Mouse (Mus musculus): ENCODE results near the gene Ksr1. TPM values are rescaled to one million over a fixed set of nuclear protein-coding genes. Genes with fewer than 3 reads are reported as not detected.
A peak's percentile ranks its signal among the peaks of the same experiment; 100 is the strongest.

The Ksr1 gene
- polyA plus RNA-seq, 1 experiment from 2014 or later: 3.3 TPM

DNA sequence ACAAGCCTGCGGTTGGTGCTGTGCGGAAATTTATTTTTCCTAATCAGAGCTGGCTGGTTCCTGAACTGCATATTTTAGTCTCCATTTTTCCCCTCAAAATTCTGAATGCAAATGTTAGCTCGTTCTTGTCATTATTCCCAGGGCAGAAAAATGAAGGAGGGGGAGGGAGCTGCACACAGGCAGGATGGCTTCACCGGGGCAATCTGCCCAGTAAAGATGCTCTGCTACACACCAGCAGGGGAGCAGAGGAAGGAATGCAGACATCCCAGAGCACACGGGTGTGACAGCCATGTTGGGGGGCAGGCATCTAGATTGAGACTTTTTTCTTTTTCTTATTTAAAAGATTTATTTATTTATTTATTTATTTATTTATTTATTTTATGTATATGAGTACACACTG lies 9.0 kb downstream of the Ksr1 start:
- Histone ChIP-seq H3K36me3 (no peaks in the 10 kb centered on the region), H3K4me2 (no peak overlapping the region), H3K4me3 (no peak overlapping the region), H3K4me1 (replicated peaks) (peaks cover 71% of the 10 kb centered on the region), H3K27ac (ENCODE audit: poor library complexity, severe bottlenecking) (no peak overlapping the region), H3K9me3 (replicated peaks) (no peaks in the 10 kb centered on the region), H3K9ac (no peak overlapping the region), H3K27me3 (replicated peaks) (no peaks in the 10 kb centered on the region)
- ATAC-seq (ENCODE audit: insufficient number of reproducible peaks, low FRiP score): no peak
- 84% methylated on average over 5 of the region's 5 CpGs for WGBS

DNA sequence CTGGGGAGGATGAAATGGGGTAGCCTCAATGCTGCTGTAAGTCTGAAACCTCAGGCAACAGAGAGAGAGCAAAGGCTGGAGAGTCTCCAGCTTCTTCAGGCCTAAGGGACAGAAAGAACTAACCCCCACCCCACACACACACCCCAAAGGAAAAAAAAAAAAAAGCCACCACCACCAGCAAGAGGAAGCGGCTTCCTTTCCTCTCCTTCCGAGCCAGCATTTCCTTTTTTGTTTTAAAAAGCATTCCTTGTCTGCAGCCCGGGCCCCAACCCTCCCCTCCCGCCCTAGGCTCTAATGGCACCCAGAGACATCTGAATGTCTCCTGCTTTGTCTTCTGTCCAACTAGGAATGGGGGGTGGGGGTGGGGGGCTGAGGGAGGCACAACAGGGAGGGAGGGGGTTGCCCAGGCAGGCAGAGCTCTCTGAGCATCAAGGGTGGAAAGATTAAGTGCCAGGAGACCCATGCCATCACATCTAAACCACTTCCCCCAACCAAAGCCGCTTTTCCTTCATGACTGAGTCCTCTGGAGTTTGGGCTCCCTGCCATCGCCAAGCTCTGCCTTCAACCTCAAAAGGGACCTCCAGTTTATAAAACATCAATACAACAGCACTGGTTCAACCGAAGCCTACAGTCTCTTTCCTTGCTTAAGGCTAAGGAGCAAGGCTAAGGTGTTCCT lies 10.4 kb downstream of the Ksr1 start:
- Histone ChIP-seq H3K4me3 (no peak overlapping the region), H3K4me1 (replicated peaks) (peaks cover 70% of the 10 kb centered on the region), H3K27ac (ENCODE audit: poor library complexity, severe bottlenecking) (peak overlapping the region; percentile 61), H3K27me3 (replicated peaks) (no peaks in the 10 kb centered on the region), H3K9ac (peak overlapping the region; percentile 39; the same call in 1 of the 2 replicates), H3K9me3 (replicated peaks) (no peaks in the 10 kb centered on the region), H3K4me2 (peak overlapping the region; percentile 7; the same call in 1 of the 2 replicates), H3K36me3 (no peaks in the 10 kb centered on the region)
- WGBS: 52% methylated on average over 7 of the region's 7 CpGs
- ATAC-seq (ENCODE audit: insufficient number of reproducible peaks, low FRiP score): no peak

DNA sequence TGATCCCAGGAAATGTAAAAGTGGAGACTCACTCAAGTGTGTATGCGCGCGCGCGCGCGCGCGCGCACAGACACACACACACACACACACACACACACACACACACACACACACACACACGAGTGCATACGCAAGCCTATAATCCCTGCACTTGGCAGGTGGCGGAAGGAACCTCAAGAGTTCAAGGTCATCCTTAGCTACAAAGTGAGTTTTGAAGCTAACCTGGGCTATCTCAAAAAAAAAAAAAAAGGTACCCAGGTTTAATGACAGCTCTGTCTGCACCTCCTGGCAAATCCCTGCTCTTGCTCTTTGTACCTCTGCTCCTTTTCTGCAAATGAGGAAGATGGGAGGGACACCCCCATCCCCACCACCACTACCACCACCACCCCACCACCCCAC lies 11.1 kb downstream of the Ksr1 start:
- Histone ChIP-seq H3K36me3 (no peaks in the 10 kb centered on the region), H3K9ac (no peak overlapping the region), H3K4me3 (no peak overlapping the region), H3K4me1 (replicated peaks) (peaks cover 69% of the 10 kb centered on the region), H3K27me3 (replicated peaks) (no peaks in the 10 kb centered on the region), H3K27ac (ENCODE audit: poor library complexity, severe bottlenecking) (no peak overlapping the region), H3K9me3 (replicated peaks) (no peaks in the 10 kb centered on the region), H3K4me2 (no peak overlapping the region)
- WGBS: 97% methylated on average over 13 of the region's 13 CpGs
- ATAC-seq (ENCODE audit: insufficient number of reproducible peaks, low FRiP score): no peak

DNA sequence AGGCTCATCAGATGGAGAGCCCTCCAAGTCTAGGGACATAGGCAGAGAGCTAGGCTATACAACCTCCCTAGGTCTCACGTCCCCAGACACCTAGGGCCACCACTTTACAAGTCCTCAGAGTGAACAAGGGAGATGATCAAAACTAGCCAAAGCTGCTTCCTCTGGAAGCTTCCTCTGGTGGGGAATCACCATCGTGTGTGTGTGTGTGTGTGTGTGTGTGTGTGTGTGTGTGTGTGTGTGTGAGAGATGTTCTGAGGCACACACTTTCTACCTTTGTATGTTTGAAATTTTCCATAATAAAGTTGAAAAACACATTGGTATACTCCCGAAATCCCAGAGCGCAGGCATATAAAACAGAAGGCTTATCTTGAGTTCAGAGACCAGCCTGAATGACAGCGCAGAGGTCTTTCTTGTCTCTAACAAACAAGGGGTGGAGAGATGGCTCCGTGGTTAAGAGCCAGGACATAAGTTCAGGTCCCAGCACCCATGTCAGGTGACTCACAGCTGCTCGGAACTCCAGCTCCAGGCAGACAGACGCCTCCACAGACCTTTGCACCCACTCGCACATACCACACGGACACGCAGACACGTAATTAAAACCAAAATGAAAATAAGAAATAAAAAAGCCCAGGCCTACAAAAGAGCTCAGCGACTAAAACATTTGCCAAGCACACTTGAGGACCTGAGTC lies 11.6 kb downstream of the Ksr1 start:
- H3K36me3 ChIP-seq: no peaks in the 10 kb centered on the region
- 0 out of 2 replicates have a peak overlapping the region, but pooled peaks have one; percentile 16 for H3K9ac ChIP-seq
- no peak for ATAC-seq (ENCODE audit: insufficient number of reproducible peaks, low FRiP score)
- H3K9me3 ChIP-seq (replicated peaks): no peaks in the 10 kb centered on the region
- H3K27ac ChIP-seq (ENCODE audit: poor library complexity, severe bottlenecking): no peak overlapping the region
- H3K4me3 ChIP-seq: no peak overlapping the region
- peaks cover 74% of the 10 kb centered on the region for H3K4me1 ChIP-seq (replicated peaks)
- no peaks in the 10 kb centered on the region for H3K27me3 ChIP-seq (replicated peaks)
- H3K4me2 ChIP-seq: no peak overlapping the region
- 68% methylated on average over 13 of the region's 13 CpGs for WGBS

DNA sequence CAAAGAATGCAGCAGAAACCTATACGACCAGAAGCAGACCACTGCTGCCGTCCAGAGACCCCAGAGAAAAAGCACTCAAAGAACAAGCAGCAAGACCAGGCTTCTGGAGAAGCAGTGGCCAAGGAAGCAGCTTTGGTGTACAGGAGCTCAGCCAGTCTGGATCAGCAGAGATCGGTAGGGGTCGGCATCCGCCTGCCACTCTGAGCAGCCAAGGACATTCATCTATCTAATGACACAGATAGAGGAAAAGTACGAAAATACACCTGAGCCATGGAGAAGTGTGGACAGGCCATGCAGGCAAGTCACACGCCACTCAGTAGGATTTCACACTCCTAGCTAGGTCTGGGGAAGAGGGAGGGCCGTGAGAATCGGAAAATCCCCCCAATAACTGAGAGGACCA lies 12.2 kb downstream of the Ksr1 start:
- Histone ChIP-seq H3K4me1 (replicated peaks) (peaks cover 78% of the 10 kb centered on the region), H3K27ac (ENCODE audit: poor library complexity, severe bottlenecking) (peak overlapping the region; percentile 47; the same call in 1 of the 2 replicates), H3K36me3 (no peaks in the 10 kb centered on the region), H3K27me3 (replicated peaks) (no peaks in the 10 kb centered on the region), H3K9me3 (replicated peaks) (no peaks in the 10 kb centered on the region), H3K4me3 (no peak overlapping the region), H3K9ac (0 out of 2 replicates have a peak overlapping the region, but pooled peaks have one; percentile 16), H3K4me2 (no peak overlapping the region)
- 62% methylated on average over 9 of the region's 9 CpGs for WGBS
- no peak for ATAC-seq (ENCODE audit: insufficient number of reproducible peaks, low FRiP score)

DNA sequence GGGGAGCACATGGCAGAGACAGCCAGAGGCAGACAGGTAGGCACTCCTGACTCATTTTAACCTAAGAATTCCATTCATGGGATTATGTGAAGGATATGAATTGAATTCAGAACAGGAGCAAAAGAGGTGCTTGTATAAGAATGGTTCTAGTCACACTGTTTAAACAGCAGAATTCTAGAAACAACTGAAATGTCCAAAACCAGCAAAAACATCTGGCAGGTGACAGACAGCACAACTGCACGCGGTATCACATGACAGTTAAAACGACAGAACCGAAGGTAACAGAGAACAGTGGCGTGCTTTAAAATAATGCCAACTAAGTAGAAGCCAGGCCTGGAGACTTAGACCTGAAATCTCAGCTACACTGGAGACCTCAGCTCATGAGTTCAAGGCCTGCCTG lies 13.2 kb downstream of the Ksr1 start:
- 88% methylated on average over 5 of the region's 5 CpGs for WGBS
- Histone ChIP-seq H3K4me1 (replicated peaks) (peaks cover 76% of the 10 kb centered on the region), H3K27me3 (replicated peaks) (no peaks in the 10 kb centered on the region), H3K27ac (ENCODE audit: poor library complexity, severe bottlenecking) (no peak overlapping the region), H3K36me3 (0 out of 2 replicates have a peak, but pooled peaks cover under 1% of the 10 kb centered on the region), H3K9me3 (replicated peaks) (no peaks in the 10 kb centered on the region), H3K9ac (no peak overlapping the region), H3K4me2 (no peak overlapping the region), H3K4me3 (no peak overlapping the region)
- ATAC-seq (ENCODE audit: insufficient number of reproducible peaks, low FRiP score): no peak

DNA sequence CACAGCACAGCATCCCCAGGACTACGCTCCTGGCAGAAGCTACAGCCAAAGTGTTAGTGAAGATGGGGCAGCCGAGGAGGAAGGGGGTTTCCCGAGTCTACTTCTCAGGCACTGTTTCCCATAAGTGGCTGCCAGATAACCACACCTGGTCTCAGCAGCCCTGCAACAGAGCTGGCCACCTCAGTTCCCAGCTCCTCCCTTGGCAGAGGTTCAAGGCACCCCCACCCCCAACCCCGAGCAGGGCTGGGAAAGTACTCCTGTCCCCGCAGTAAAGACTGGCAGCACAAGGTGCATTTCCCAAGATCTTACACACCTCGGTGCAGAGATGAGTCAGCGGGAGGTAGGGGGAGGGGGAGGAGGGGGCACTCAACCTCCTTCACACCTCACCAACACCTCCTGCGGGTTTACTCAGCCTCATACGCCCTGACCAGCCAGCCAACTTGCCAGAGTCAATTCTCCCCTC lies 14.2 kb downstream of the Ksr1 start:
- Histone ChIP-seq H3K4me1 (replicated peaks) (peaks cover 82% of the 10 kb centered on the region), H3K36me3 (0 out of 2 replicates have a peak, but pooled peaks cover 3% of the 10 kb centered on the region), H3K9me3 (replicated peaks) (no peaks in the 10 kb centered on the region), H3K4me3 (no peak overlapping the region), H3K27ac (ENCODE audit: poor library complexity, severe bottlenecking) (no peak overlapping the region), H3K9ac (no peak overlapping the region), H3K27me3 (replicated peaks) (no peaks in the 10 kb centered on the region), H3K4me2 (no peak overlapping the region; the same call in 1 of the 2 replicates)
- no peak for ATAC-seq (ENCODE audit: insufficient number of reproducible peaks, low FRiP score)
- WGBS: 44% methylated on average over 9 of the region's 9 CpGs

DNA sequence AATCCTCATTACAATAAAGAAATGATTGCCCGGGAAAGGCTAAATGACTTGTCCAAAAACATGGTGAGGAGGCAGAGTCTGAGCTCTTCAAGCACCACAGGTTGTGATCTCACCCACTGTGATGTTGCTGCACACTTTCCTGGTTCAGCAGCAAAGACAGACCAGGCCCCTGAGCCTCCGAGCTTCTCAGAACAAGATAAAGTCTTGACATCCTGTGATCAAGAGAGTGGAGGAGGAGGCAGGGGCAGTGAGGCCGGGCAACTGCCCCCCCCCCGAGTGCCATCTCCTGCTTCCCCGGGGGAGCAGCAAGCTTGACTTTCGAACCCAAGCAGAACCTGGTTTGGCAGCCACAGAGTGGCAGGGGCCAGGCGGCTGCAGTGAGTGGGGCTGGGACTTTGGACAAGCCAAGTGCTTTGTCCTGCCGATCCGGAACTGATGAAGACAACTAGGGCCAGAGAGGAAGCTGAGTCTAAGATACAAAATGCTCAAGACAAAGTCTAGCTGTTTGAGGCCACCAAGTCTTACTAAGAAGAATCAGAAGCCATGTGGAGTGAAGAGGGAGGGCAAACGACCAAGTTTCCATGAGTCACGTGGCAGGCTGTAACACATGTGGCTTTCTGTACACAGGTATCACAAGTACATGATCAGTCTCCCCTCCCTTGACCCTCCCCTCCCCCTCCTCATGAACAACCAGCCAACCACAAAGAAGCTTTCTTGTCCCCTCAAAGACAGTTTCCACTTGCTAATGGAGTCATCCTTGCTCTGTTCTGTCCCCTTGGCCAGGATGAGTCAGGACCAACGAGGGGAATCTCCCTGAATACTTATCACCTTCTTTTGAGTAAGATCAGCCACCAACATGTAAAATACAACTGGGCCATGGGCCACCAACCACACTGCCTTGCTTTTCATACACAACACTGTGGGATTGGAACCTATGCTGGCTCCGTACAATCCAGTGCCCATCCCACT lies 16.5 kb downstream of the Ksr1 start:
- Histone ChIP-seq H3K27me3 (replicated peaks) (no peaks in the 10 kb centered on the region), H3K4me3 (no peak overlapping the region), H3K9me3 (replicated peaks) (no peaks in the 10 kb centered on the region), H3K27ac (ENCODE audit: poor library complexity, severe bottlenecking) (no peak overlapping the region; the same call in 1 of the 2 replicates), H3K9ac (no peak overlapping the region), H3K36me3 (0 out of 2 replicates have a peak, but pooled peaks cover 3% of the 10 kb centered on the region), H3K4me1 (replicated peaks) (peaks cover 70% of the 10 kb centered on the region), H3K4me2 (no peak overlapping the region)
- 50% methylated on average over 13 of the region's 13 CpGs for WGBS
- ATAC-seq (ENCODE audit: insufficient number of reproducible peaks, low FRiP score): peak; percentile 16; the same call in 1 of the 2 replicates

DNA sequence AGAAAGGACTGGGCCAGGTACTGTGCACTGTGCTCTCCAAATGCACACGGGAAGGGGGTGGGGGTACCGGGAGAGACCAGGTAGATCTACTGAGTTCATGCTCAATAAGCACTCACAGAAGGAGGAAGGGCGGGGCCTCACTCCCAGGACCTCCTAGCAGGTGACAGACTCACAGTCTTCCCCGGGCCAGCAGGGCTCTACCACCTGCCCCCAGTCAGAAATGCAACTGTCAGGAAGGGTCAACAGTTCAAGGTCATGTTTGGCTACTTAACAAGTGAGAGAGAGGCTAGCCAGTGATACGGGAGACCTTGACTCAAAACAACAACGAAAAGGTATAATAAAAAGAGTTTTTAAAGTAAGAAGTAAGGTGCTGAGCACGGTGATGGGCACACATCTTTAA lies 18.0 kb downstream of the Ksr1 start:
- Histone ChIP-seq H3K4me3 (no peak overlapping the region), H3K27me3 (replicated peaks) (no peaks in the 10 kb centered on the region), H3K4me2 (no peak overlapping the region), H3K27ac (ENCODE audit: poor library complexity, severe bottlenecking) (no peak overlapping the region), H3K4me1 (replicated peaks) (peaks cover 63% of the 10 kb centered on the region), H3K9me3 (replicated peaks) (no peaks in the 10 kb centered on the region), H3K9ac (no peak overlapping the region), H3K36me3 (0 out of 2 replicates have a peak, but pooled peaks cover 3% of the 10 kb centered on the region)
- 83% methylated on average over 7 of the region's 7 CpGs for WGBS
- ATAC-seq (ENCODE audit: insufficient number of reproducible peaks, low FRiP score): no peak

DNA sequence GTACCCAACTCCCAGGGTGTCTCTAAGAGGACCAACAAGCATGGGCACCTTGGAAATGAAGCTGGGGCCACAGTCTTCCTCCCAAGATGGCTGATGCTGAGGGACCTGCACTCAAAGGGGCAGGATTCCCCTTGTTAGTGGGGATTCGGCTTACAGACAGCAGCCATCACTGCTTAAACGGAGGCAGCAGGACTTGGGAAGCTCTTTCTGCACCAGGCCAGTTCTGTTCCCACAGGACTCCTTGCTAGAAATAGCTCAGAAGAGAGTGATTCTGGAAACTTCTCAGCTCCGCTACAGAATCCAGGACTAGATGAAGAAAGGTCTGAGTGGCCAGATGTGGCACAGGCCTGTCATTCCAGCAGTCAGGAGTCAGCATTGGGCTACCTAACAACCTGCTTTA lies 19.2 kb downstream of the Ksr1 start:
- peaks cover 62% of the 10 kb centered on the region for H3K4me1 ChIP-seq (replicated peaks)
- ATAC-seq (ENCODE audit: insufficient number of reproducible peaks, low FRiP score): no peak

More for the DNA sequence above, 19.2 kb downstream of the Ksr1 start:
- H3K27me3 ChIP-seq (replicated peaks): no peaks in the 10 kb centered on the region
- WGBS: 59% methylated on average over 3 of the region's 3 CpGs
- H3K4me3 ChIP-seq: no peak overlapping the region
- H3K36me3 ChIP-seq: 0 out of 2 replicates have a peak, but pooled peaks cover 3% of the 10 kb centered on the region
- no peak overlapping the region for H3K4me2 ChIP-seq
- H3K9me3 ChIP-seq (replicated peaks): no peaks in the 10 kb centered on the region
- H3K27ac ChIP-seq (ENCODE audit: poor library complexity, severe bottlenecking): peak overlapping the region; percentile 21; the same call in 1 of the 2 replicates
- H3K9ac ChIP-seq: peak overlapping the region; percentile 27; the same call in 1 of the 2 replicates
